Mouse (Mus musculus) hindbrain, embryonic 16.5 days (tissue): ENCODE measurements at regions not wholly inside any gene's neighbourhood (a gene's known extent, or its start where the extent isn't known, plus 50 kb on each side); places are given as distances from the start of the nearest gene placed in this dataset.

ENCODE experiments used
- ATAC-seq: fragments of 200-750 bp; cut with Nextera tagmentation; 2 replicates; pipeline ENCODE4 v1.8.0; 2017; ENCODE audit warnings: moderate TSS enrichment, moderate library complexity
- H3K27ac ChIP-seq: fragments of 300-500 bp; sonication (generic); 2 replicates; pipeline ENCODE4 v1.5.1; 2014; ENCODE audit warnings: low read depth, mild to moderate bottlenecking, control low read depth, low read length, moderate library complexity
- H3K27me3 ChIP-seq: fragments of 300-500 bp; sonication (generic); replicated peaks from 2 replicates; pipeline ENCODE4 v1.6.1; 2014; ENCODE audit warnings: low read length; ENCODE audit not compliant: control insufficient read depth, insufficient read depth
- H3K36me3 ChIP-seq: fragments of 300-500 bp; sonication (generic); 2 replicates; pipeline ENCODE4 v1.6.1; 2014; ENCODE audit warnings: mild to moderate bottlenecking, low read length, moderate library complexity, mixed read lengths; ENCODE audit not compliant: control insufficient read depth, insufficient read depth
- H3K4me1 ChIP-seq: fragments of 300-500 bp; sonication (generic); 2 replicates; pipeline ENCODE4 v1.6.1; 2014; ENCODE audit warnings: low read depth, low read length; ENCODE audit not compliant: control insufficient read depth, insufficient read depth
- H3K4me2 ChIP-seq: fragments of 300-500 bp; sonication (generic); 2 replicates; pipeline ENCODE4 v1.6.1; 2014; ENCODE audit warnings: mild to moderate bottlenecking, low read length, control low read depth, moderate library complexity
- H3K4me3 ChIP-seq: fragments of 300-500 bp; sonication (generic); 2 replicates; pipeline ENCODE4 v1.5.1; 2014; ENCODE audit warnings: mild to moderate bottlenecking, low read length, control low read depth, moderate library complexity
- H3K9ac ChIP-seq: fragments of 300-500 bp; sonication (generic); 2 replicates; pipeline ENCODE4 v1.6.1; 2014; ENCODE audit warnings: low read depth, mild to moderate bottlenecking, control low read depth, low read length, moderate library complexity
- H3K9me3 ChIP-seq: fragments of 300-500 bp; sonication (generic); 2 replicates; pipeline ENCODE4 v1.6.1; 2014; ENCODE audit warnings: mild to moderate bottlenecking, low read length, moderate library complexity; ENCODE audit not compliant: control insufficient read depth
- WGBS: fragments of 180-500 bp; shearing (Covaris S2); extraction: QIAGEN DNeasy Blood & Tissue Kit; methylation state at CpG from one replicate; pipeline ENCODE4 v1.1.7; 2014; 5-methylcytosine and 5-hydroxymethylcytosine counted together

- WGBS: 71% methylated on average over 12 of the region's 12 CpGs
- Histone ChIP-seq H3K36me3 (no peaks in the 10 kb centered on the region), H3K4me2 (no peak overlapping the region), H3K4me3 (no peak overlapping the region), H3K4me1 (no peaks in the 10 kb centered on the region), H3K27ac (no peak overlapping the region), H3K9ac (no peak overlapping the region), H3K27me3 (no peaks in the 10 kb centered on the region), H3K9me3 (no peaks in the 10 kb centered on the region)
- no peak for ATAC-seq
These were observed 181.5 kb downstream of the CK137956 start for GRCm38 (mm10) chr4:127789206-127789605.

GRCm38 (mm10) chr4:127785786-127786185 lies 185.0 kb downstream of the CK137956 start:
- no peak overlapping the region for H3K9ac ChIP-seq
- H3K36me3 ChIP-seq: no peaks in the 10 kb centered on the region
- H3K27me3 ChIP-seq: no peaks in the 10 kb centered on the region
- 78% methylated on average over 3 of the region's 3 CpGs for WGBS
- H3K4me2 ChIP-seq: no peak overlapping the region
- H3K4me1 ChIP-seq: no peaks in the 10 kb centered on the region
- H3K27ac ChIP-seq: no peak overlapping the region
- H3K9me3 ChIP-seq: no peaks in the 10 kb centered on the region
- no peak overlapping the region for H3K4me3 ChIP-seq
- no peak for ATAC-seq

GRCm38 (mm10) chr4:127771966-127772500 lies 198.7 kb downstream of the CK137956 start:
- WGBS: 25% methylated on average over 5 of the region's 5 CpGs

GRCm38 (mm10) chr4:127763736-127764135 lies 207.0 kb downstream of the CK137956 start:
- Histone ChIP-seq H3K9me3 (no peaks in the 10 kb centered on the region), H3K4me2 (no peak overlapping the region), H3K4me3 (no peak overlapping the region), H3K9ac (no peak overlapping the region), H3K4me1 (no peaks in the 10 kb centered on the region), H3K36me3 (no peaks in the 10 kb centered on the region), H3K27me3 (no peaks in the 10 kb centered on the region), H3K27ac (no peak overlapping the region)
- no peak for ATAC-seq
- 88% methylated on average over 5 of the region's 5 CpGs for WGBS

More at GRCm38 (mm10) chr4:127771966-127772500, 198.7 kb downstream of the CK137956 start:
- H3K4me1 ChIP-seq: peaks cover 5% of the 10 kb centered on the region; the same call in 1 of the 2 replicates
- no peak overlapping the region for H3K4me2 ChIP-seq
- H3K27me3 ChIP-seq: no peaks in the 10 kb centered on the region
- no peak overlapping the region for H3K9ac ChIP-seq
- H3K9me3 ChIP-seq: no peaks in the 10 kb centered on the region
- H3K27ac ChIP-seq: no peak overlapping the region
- no peaks in the 10 kb centered on the region for H3K36me3 ChIP-seq
- no peak overlapping the region for H3K4me3 ChIP-seq
- no peak for ATAC-seq

GRCm38 (mm10) chr4:127758961-127759360 lies 211.8 kb downstream of the CK137956 start:
- WGBS: 80% methylated on average over 9 of the region's 9 CpGs
- Histone ChIP-seq H3K27me3 (no peaks in the 10 kb centered on the region), H3K27ac (no peak overlapping the region), H3K9ac (no peak overlapping the region), H3K4me3 (no peak overlapping the region), H3K36me3 (no peaks in the 10 kb centered on the region), H3K4me1 (no peaks in the 10 kb centered on the region), H3K4me2 (no peak overlapping the region), H3K9me3 (no peaks in the 10 kb centered on the region; the same call in 1 of the 2 replicates)
- ATAC-seq: no peak

- H3K9ac ChIP-seq: no peak overlapping the region
- H3K27ac ChIP-seq: no peak overlapping the region
- no peak overlapping the region for H3K4me2 ChIP-seq
- no peak for ATAC-seq
- H3K4me1 ChIP-seq: no peaks in the 10 kb centered on the region
- no peaks in the 10 kb centered on the region; the same call in 1 of the 2 replicates for H3K9me3 ChIP-seq
- H3K36me3 ChIP-seq: no peaks in the 10 kb centered on the region
- 86% methylated on average over 6 of the region's 6 CpGs for WGBS
- no peaks in the 10 kb centered on the region for H3K27me3 ChIP-seq
- no peak overlapping the region for H3K4me3 ChIP-seq
These were observed 214.5 kb downstream of the CK137956 start for GRCm38 (mm10) chr4:127756238-127756637.

GRCm38 (mm10) chr4:127750781-127751180 lies 220.0 kb downstream of the CK137956 start:
- no peak for ATAC-seq
- no peak overlapping the region for H3K27ac ChIP-seq

GRCm38 (mm10) chr4:127747876-127748275 lies 222.9 kb downstream of the CK137956 start:
- no peak overlapping the region for H3K4me2 ChIP-seq
- no peak overlapping the region for H3K9ac ChIP-seq
- no peaks in the 10 kb centered on the region for H3K27me3 ChIP-seq
- WGBS: 76% methylated on average over 5 of the region's 5 CpGs
- no peaks in the 10 kb centered on the region for H3K9me3 ChIP-seq
- no peak overlapping the region for H3K4me3 ChIP-seq
- no peaks in the 10 kb centered on the region for H3K36me3 ChIP-seq
- no peak overlapping the region for H3K27ac ChIP-seq
- H3K4me1 ChIP-seq: no peaks in the 10 kb centered on the region
- no peak for ATAC-seq

More at GRCm38 (mm10) chr4:127750781-127751180, 220.0 kb downstream of the CK137956 start:
- Histone ChIP-seq H3K9ac (no peak overlapping the region), H3K36me3 (no peaks in the 10 kb centered on the region), H3K27me3 (no peaks in the 10 kb centered on the region), H3K9me3 (no peaks in the 10 kb centered on the region; the same call in 1 of the 2 replicates), H3K4me2 (no peak overlapping the region), H3K4me3 (no peak overlapping the region), H3K4me1 (no peaks in the 10 kb centered on the region)
- WGBS: 93% methylated on average over 3 of the region's 3 CpGs

GRCm38 (mm10) chr4:127736781-127737180 lies 234.0 kb downstream of the CK137956 start:
- no peaks in the 10 kb centered on the region for H3K27me3 ChIP-seq
- H3K4me2 ChIP-seq: no peak overlapping the region
- H3K4me1 ChIP-seq: peaks cover 5% of the 10 kb centered on the region; the same call in 1 of the 2 replicates
- no peak overlapping the region for H3K4me3 ChIP-seq
- no peak overlapping the region for H3K9ac ChIP-seq
- no peaks in the 10 kb centered on the region for H3K9me3 ChIP-seq
- H3K27ac ChIP-seq: no peak overlapping the region
- no peaks in the 10 kb centered on the region for H3K36me3 ChIP-seq
- 78% methylated on average over 2 of the region's 2 CpGs for WGBS
- no peak for ATAC-seq
